Mouse (Mus musculus): ENCODE data around the gene 4930578C19Rik. TPM values are rescaled to one million over a fixed set of nuclear protein-coding genes. Genes with fewer than 3 reads are reported as not detected.
"Not testable (repeated sequence)": the region's sequence is repeated elsewhere in the genome, so short reads cannot be mapped to it uniquely, and the experiment has no call there.

4930578C19Rik gene
- polyA plus RNA-seq, 1 experiment from 2014 or later = 1.4 TPM

GRCm38 (mm10) chrX:18402296-18402695 lies 58.9 kb downstream of the 4930578C19Rik start:
- ATAC-seq (ENCODE audit: insufficient number of reproducible peaks, low FRiP score, low TSS enrichment, low read depth) = no peak

GRCm38 (mm10) chrX:18396700-18397099 lies 64.5 kb downstream of the 4930578C19Rik start:
- WGBS = 89% methylated on average over 2 of the region's 2 CpGs
- H3K9me3 ChIP-seq = no peaks in the 10 kb centered on the region
- no peaks in the 10 kb centered on the region for H3K4me1 ChIP-seq
- H3K27ac ChIP-seq = no peak overlapping the region
- no peak overlapping the region for H3K9ac ChIP-seq
- H3K36me3 ChIP-seq = no peaks in the 10 kb centered on the region
- H3K4me3 ChIP-seq = no peak overlapping the region
- no peaks in the 10 kb centered on the region for H3K27me3 ChIP-seq
- ATAC-seq (ENCODE audit: insufficient number of reproducible peaks, low FRiP score, low TSS enrichment, low read depth) = no peak
- no peak overlapping the region for H3K4me2 ChIP-seq

More at GRCm38 (mm10) chrX:18402296-18402695, 58.9 kb downstream of the 4930578C19Rik start:
- Histone ChIP-seq H3K4me2 (no peak overlapping the region), H3K9me3 (no peaks in the 10 kb centered on the region), H3K9ac (no peak overlapping the region), H3K27me3 (no peaks in the 10 kb centered on the region), H3K36me3 (no peaks in the 10 kb centered on the region), H3K4me1 (no peaks in the 10 kb centered on the region), H3K4me3 (no peak overlapping the region), H3K27ac (no peak overlapping the region)
- WGBS = 52% methylated on average over 10 of the region's 10 CpGs

DNA sequence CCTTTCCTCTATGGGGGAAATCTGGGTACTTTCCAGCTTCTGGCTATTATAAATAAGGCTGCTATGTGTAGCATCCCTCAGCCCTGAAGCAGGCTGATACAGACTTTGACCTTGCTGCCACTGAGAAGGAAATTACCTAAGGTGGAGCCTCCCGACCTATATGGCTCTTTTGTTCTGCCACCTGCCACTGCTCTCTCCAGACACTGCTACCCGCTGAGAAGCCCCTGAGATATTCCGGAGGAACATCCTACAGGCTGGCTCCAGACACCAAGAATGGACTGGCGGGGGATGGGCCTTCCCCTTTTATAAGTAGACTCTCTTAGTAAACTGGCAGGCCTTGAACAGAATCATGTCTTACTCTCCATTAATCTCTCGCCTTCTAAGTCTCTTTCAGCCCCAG lies 77.0 kb downstream of the 4930578C19Rik start:
- not testable (repeated sequence) for H3K9ac ChIP-seq; H3K27ac ChIP-seq; H3K36me3 ChIP-seq; H3K9me3 ChIP-seq; H3K4me1 ChIP-seq; H3K4me2 ChIP-seq; H3K27me3 ChIP-seq; H3K4me3 ChIP-seq; ATAC-seq (ENCODE audit: insufficient number of reproducible peaks, low FRiP score, low TSS enrichment, low read depth)
- WGBS = 81% methylated on average over 5 of the region's 5 CpGs

Data from limb, embryonic 15.5 days (tissue).